Mouse (Mus musculus): ENCODE measurements around the gene Methig1. TPM values are rescaled to one million over a fixed set of nuclear protein-coding genes. Genes with fewer than 3 reads are reported as not detected.
"Not testable (repeated sequence)": the region's sequence is repeated elsewhere in the genome, so short reads cannot be mapped to it uniquely, and the experiment has no call there.

Methig1 gene
- polyA plus RNA-seq, 1 experiment: not detected

DNA sequence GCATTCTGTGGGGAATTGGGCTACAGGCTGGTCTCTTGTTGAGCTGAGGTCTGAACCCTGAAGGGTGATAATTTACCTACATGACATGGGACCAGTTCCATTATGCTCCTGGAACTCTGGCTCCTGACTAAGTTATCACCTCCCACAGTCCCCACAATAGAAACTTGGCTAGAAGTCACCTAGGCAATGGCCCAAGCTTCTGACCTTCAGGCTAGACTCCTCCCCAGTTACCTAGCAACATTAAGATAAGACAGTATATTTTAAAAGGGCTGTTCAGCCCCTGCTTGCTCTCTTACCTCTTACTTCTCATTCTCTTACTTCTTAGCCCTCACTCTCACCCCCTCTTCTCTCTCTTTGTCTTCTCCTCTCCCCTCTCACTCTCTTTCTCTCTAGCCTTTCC, 7.5 kb upstream of the Methig1 start:
- DNase-seq: no peak
- Histone ChIP-seq H3K36me3 (ENCODE audit: control insufficient read depth, insufficient read depth, low read length) (no peaks in the 10 kb centered on the region), H3K4me1 (replicated peaks; ENCODE audit: control insufficient read depth, insufficient read depth, low read length) (no peaks in the 10 kb centered on the region), H3K27ac (ENCODE audit: control insufficient read depth, insufficient read depth, low read length) (no peak overlapping the region), H3K27me3 (ENCODE audit: control insufficient read depth, insufficient read depth, low read length) (no peaks in the 10 kb centered on the region), H3K4me3 (ENCODE audit: control insufficient read depth, insufficient read depth, low read length) (no peak overlapping the region)
- TF ChIP-seq CTCF (IDR thresholded peaks at IDR 0.05; ENCODE audit: borderline replicate concordance, control insufficient read depth, extremely low read depth, insufficient read depth, low read length, poor library complexity) (no peak), POLR2A (IDR thresholded peaks at IDR 0.05; ENCODE audit: control insufficient read depth, extremely low read depth, insufficient read depth, low read length, poor library complexity) (no peak)

DNA sequence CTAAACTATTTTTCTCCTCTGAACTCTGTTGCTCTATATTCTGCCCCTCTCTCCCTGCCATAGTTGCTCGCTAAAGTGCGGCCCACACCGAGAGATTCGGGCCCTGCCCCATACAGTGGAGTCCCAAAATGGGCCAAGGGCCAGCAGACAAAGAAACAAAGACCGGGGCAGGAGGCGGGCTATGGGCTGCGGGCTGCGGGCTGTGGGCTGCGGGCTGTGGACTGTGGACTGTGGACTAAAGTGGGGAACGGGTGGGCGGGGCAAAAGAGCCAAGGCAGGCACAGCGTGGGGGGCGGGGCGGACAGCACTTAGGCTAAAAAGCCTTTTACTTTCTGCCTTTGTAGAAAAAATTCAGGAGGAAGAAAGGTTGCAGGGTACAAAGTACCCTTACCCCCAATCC, 6.2 kb upstream of the Methig1 start:
- H3K27me3 ChIP-seq (ENCODE audit: control insufficient read depth, insufficient read depth, low read length): no peaks in the 10 kb centered on the region
- 86% methylated on average over 14 of the region's 14 CpGs for WGBS
- no peak for DNase-seq
- H3K27ac ChIP-seq (ENCODE audit: control insufficient read depth, insufficient read depth, low read length): no peak overlapping the region
- TF ChIP-seq POLR2A (IDR thresholded peaks at IDR 0.05; ENCODE audit: control insufficient read depth, extremely low read depth, insufficient read depth, low read length, poor library complexity): no peak
- H3K4me1 ChIP-seq (replicated peaks; ENCODE audit: control insufficient read depth, insufficient read depth, low read length): no peaks in the 10 kb centered on the region
- no peak overlapping the region for H3K4me3 ChIP-seq (ENCODE audit: control insufficient read depth, insufficient read depth, low read length)
- no peaks in the 10 kb centered on the region for H3K36me3 ChIP-seq (ENCODE audit: control insufficient read depth, insufficient read depth, low read length)

GRCm38 (mm10) chr15:100349496-100349895, 3.5 kb upstream of the Methig1 start:
- Histone ChIP-seq H3K4me3 (ENCODE audit: control insufficient read depth, insufficient read depth, low read length) (no peak overlapping the region), H3K4me1 (replicated peaks; ENCODE audit: control insufficient read depth, insufficient read depth, low read length) (no peaks in the 10 kb centered on the region), H3K27ac (ENCODE audit: control insufficient read depth, insufficient read depth, low read length) (no peak overlapping the region), H3K36me3 (ENCODE audit: control insufficient read depth, insufficient read depth, low read length) (no peaks in the 10 kb centered on the region), H3K27me3 (ENCODE audit: control insufficient read depth, insufficient read depth, low read length) (no peaks in the 10 kb centered on the region)
- 80% methylated on average over 2 of the region's 2 CpGs for WGBS
- DNase-seq: no peak
- no peak for TF ChIP-seq POLR2A (IDR thresholded peaks at IDR 0.05; ENCODE audit: control insufficient read depth, extremely low read depth, insufficient read depth, low read length, poor library complexity)
- TF ChIP-seq CTCF (IDR thresholded peaks at IDR 0.05; ENCODE audit: borderline replicate concordance, control insufficient read depth, extremely low read depth, insufficient read depth, low read length, poor library complexity): no peak

- H3K27ac ChIP-seq (ENCODE audit: control insufficient read depth, insufficient read depth, low read length): no peak overlapping the region
- H3K36me3 ChIP-seq (ENCODE audit: control insufficient read depth, insufficient read depth, low read length): no peaks in the 10 kb centered on the region
- H3K27me3 ChIP-seq (ENCODE audit: control insufficient read depth, insufficient read depth, low read length): no peaks in the 10 kb centered on the region
- no peak for DNase-seq
- no peak for TF ChIP-seq POLR2A (IDR thresholded peaks at IDR 0.05; ENCODE audit: control insufficient read depth, extremely low read depth, insufficient read depth, low read length, poor library complexity)
- TF ChIP-seq CTCF (IDR thresholded peaks at IDR 0.05; ENCODE audit: borderline replicate concordance, control insufficient read depth, extremely low read depth, insufficient read depth, low read length, poor library complexity): no peak
- H3K4me3 ChIP-seq (ENCODE audit: control insufficient read depth, insufficient read depth, low read length): no peak overlapping the region
- no peaks in the 10 kb centered on the region for H3K4me1 ChIP-seq (replicated peaks; ENCODE audit: control insufficient read depth, insufficient read depth, low read length)
- 88% methylated on average over 6 of the region's 6 CpGs for WGBS
Observed at GRCm38 (mm10) chr15:100351501-100352060, 1.4 kb upstream of the Methig1 start.

DNA sequence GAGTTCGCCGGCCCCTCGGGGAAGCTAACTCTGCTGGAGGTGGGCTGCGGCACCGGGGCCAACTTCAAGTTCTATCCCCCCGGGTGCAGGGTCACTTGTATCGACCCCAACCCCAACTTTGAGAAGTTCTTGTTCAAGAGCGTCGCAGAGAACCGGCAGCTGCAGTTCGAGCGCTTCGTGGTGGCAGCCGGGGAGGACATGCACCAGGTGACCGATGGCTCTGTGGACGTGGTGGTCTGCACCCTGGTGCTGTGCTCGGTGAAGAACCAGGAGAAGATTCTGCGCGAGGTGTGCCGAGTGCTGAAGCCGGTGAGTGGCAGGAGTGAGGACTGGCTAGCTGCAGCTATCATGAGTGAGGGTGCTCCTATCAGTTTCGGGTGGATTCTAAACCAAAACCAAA, 450 bp downstream of the Methig1 start:
- not testable (repeated sequence) for H3K27ac ChIP-seq (ENCODE audit: control insufficient read depth, insufficient read depth, low read length); H3K4me3 ChIP-seq (ENCODE audit: control insufficient read depth, insufficient read depth, low read length); H3K27me3 ChIP-seq (ENCODE audit: control insufficient read depth, insufficient read depth, low read length); DNase-seq; H3K36me3 ChIP-seq (ENCODE audit: control insufficient read depth, insufficient read depth, low read length); H3K4me1 ChIP-seq (replicated peaks; ENCODE audit: control insufficient read depth, insufficient read depth, low read length)
- WGBS: 97% methylated on average over 13 of the region's 22 CpGs

GRCm38 (mm10) chr15:100355876-100356275, 2.9 kb downstream of the Methig1 start:
- H3K4me3 ChIP-seq (ENCODE audit: control insufficient read depth, insufficient read depth, low read length): no peak overlapping the region
- H3K36me3 ChIP-seq (ENCODE audit: control insufficient read depth, insufficient read depth, low read length): no peaks in the 10 kb centered on the region
- no peak overlapping the region for H3K27ac ChIP-seq (ENCODE audit: control insufficient read depth, insufficient read depth, low read length)
- TF ChIP-seq CTCF (IDR thresholded peaks at IDR 0.05; ENCODE audit: borderline replicate concordance, control insufficient read depth, extremely low read depth, insufficient read depth, low read length, poor library complexity): no peak
- TF ChIP-seq POLR2A (IDR thresholded peaks at IDR 0.05; ENCODE audit: control insufficient read depth, extremely low read depth, insufficient read depth, low read length, poor library complexity): no peak
- H3K27me3 ChIP-seq (ENCODE audit: control insufficient read depth, insufficient read depth, low read length): no peaks in the 10 kb centered on the region
- no peaks in the 10 kb centered on the region for H3K4me1 ChIP-seq (replicated peaks; ENCODE audit: control insufficient read depth, insufficient read depth, low read length)
- no peak for DNase-seq
- 76% methylated on average over 5 of the region's 5 CpGs for WGBS

DNA sequence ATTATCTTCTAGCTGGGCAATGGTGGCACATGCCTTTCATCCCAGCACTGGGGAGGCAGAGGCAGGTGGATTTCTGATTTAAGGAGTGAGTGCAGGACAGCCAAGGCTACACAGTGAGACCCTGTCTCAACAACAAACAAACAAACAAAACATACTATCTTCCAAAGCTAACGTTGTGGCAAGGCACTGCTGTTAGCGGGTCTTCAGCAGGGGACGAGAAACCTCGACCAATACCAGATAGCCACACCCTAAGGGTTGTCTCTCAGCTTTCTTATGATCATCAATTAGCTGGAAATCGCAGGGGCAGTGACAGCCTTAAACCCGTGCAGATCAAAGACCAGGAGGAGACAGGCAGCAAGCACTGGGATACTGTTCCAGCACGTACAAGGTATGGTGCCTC, 11.3 kb downstream of the Methig1 start, which contains the start of gene Higd1c:
TSS of gene Higd1c (plus strand) at position 301 of the 400 bp plus-strand sequence.
- Histone ChIP-seq H3K27me3 (ENCODE audit: control insufficient read depth, insufficient read depth, low read length) (no peaks in the 10 kb centered on the region), H3K4me3 (ENCODE audit: control insufficient read depth, insufficient read depth, low read length) (no peak within 1 kb of the TSS), H3K27ac (ENCODE audit: control insufficient read depth, insufficient read depth, low read length) (no peak within 1 kb of the TSS), H3K4me1 (replicated peaks; ENCODE audit: control insufficient read depth, insufficient read depth, low read length) (no peaks in the 10 kb centered on the region; the same call in 1 of the 2 replicates), H3K36me3 (ENCODE audit: control insufficient read depth, insufficient read depth, low read length) (no peaks in the 10 kb centered on the region)
- no peak for DNase-seq
- 88% methylated on average over 7 of the region's 7 CpGs for WGBS
- no peak for TF ChIP-seq CTCF (IDR thresholded peaks at IDR 0.05; ENCODE audit: borderline replicate concordance, control insufficient read depth, extremely low read depth, insufficient read depth, low read length, poor library complexity)
- TF ChIP-seq POLR2A (IDR thresholded peaks at IDR 0.05; ENCODE audit: control insufficient read depth, extremely low read depth, insufficient read depth, low read length, poor library complexity): no peak

- H3K27me3 ChIP-seq (ENCODE audit: control insufficient read depth, insufficient read depth, low read length); H3K4me3 ChIP-seq (ENCODE audit: control insufficient read depth, insufficient read depth, low read length); DNase-seq; H3K27ac ChIP-seq (ENCODE audit: control insufficient read depth, insufficient read depth, low read length); H3K4me1 ChIP-seq (replicated peaks; ENCODE audit: control insufficient read depth, insufficient read depth, low read length); H3K36me3 ChIP-seq (ENCODE audit: control insufficient read depth, insufficient read depth, low read length): not testable (repeated sequence)
- whole genome bisulfite sequencing: 96% methylated on average over 9 of the region's 9 CpGs
Observed at GRCm38 (mm10) chr15:100365967-100366366, 13.0 kb downstream of the Methig1 start.

All from thymus, adult 2 months (tissue).